Mouse (Mus musculus) layer of hippocampus, postnatal 14 days (tissue): Measurements from ENCODE around the gene Scfd2. TPM values are rescaled to one million over a fixed set of nuclear protein-coding genes. Genes with fewer than 3 reads are reported as not detected.

Experiments used
- DNase-seq, 2 experiments: peaks; one replicate each; pipeline ENCODE4 v3.0.0; 2021 to 2022; ENCODE audit warnings: low spot score in 2 of 2, mixed read lengths in 1 of 2
- long read RNA-seq, 2 experiments: library from polyadenylated mRNA; stranded (forward); transcript quantifications; one replicate each; pipeline ENCODE4 v2.0.0; 2021
- total RNA-seq, 2 experiments: library from RNA; stranded (reverse); gene quantifications; 2 replicates each; pipeline ENCODE4 v1.2.3; 2021

The Scfd2 gene
- total RNA-seq: 10 to 100 TPM; 27.1 to 29.9 TPM
- long read RNA-seq, experiment 1, transcript Scfd2-201 (9 exons, 3,672 nt): major isoform, 9 of 14 reads
- long read RNA-seq, experiment 1, partial matches to known transcripts: 1 of 14 reads
- long read RNA-seq, experiment 1, other reads (novel, unspliced or antisense): 3 of 14 reads
- long read RNA-seq, experiment 2, transcript Scfd2-201 (9 exons, 3,672 nt): major isoform, 10 of 15 reads
- long read RNA-seq, experiment 2, partial matches to known transcripts: 1 of 15 reads
- long read RNA-seq, experiment 2, other reads (novel, unspliced or antisense): 4 of 15 reads

- peak; percentile 96 to 98 for DNase-seq
Measured at GRCm38 (mm10) chr5:74531630-74532280, at the start of gene Scfd2. Gene Scfd2, minus strand, starts transcription at chr5:74531759.

DNA sequence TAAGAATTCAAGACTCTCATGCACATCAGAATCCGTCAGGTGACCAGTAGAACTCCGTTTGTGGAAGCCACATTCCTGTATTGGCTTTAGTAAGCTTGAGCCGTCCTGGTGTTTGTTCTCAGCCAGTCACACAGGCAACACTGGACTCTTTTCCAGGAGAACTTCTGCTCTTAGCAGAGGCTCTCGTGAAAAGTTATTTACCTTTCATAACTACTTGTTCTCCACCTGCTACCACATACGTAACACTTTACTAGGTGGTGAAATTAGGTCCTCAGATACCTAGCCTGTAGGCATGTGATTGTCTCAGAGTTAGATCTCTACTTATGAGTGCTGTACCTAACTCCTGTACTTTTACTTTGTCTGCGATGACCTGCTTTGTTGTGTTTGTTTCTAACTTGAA is 40.2 kb upstream of the Scfd2 start:
- no peak for DNase-seq

- DNase-seq: no peak
Measured at GRCm38 (mm10) chr5:74561151-74561550, 29.6 kb upstream of the Scfd2 start.

DNA sequence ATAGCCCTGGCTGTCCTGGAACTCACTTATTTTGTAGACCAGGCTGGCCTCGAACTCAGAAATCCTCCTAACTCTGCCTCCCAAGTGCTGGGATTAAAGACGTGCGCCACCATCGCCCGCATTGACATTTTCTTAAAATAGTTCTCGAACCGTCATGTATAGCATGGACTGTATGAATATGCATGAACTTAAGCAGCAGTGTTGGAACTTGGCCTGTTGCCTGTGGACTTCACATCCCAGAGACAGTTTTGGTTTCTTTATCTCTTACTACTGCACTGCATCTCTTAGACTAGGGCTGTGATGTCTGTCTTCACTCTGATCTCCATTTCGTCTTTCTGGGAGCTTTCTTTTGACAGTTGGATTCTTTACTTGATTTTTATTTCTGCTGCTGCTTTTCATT is 18.0 kb upstream of the Scfd2 start:
- no peak for DNase-seq

DNA sequence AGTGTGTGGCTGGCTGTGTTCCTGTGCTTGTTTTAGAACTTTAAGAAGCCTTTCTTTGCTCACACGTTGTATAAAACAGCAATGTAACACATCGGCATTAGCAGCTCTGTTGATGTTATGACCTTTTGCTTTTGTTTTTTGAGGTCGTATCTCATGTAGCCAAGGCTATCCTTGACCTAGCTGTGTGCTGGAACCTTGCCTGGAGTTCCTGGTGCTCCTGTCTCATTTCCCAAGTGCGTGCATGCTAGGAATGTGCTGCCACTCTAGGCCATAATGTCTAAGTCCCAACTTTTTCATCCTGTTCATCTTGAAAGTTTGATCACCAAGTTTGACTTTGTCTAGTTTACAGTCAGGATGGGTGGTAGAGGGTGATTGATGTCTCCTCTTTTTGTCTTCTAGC is 14.0 kb upstream of the Scfd2 start:
- DNase-seq: no peak

DNA sequence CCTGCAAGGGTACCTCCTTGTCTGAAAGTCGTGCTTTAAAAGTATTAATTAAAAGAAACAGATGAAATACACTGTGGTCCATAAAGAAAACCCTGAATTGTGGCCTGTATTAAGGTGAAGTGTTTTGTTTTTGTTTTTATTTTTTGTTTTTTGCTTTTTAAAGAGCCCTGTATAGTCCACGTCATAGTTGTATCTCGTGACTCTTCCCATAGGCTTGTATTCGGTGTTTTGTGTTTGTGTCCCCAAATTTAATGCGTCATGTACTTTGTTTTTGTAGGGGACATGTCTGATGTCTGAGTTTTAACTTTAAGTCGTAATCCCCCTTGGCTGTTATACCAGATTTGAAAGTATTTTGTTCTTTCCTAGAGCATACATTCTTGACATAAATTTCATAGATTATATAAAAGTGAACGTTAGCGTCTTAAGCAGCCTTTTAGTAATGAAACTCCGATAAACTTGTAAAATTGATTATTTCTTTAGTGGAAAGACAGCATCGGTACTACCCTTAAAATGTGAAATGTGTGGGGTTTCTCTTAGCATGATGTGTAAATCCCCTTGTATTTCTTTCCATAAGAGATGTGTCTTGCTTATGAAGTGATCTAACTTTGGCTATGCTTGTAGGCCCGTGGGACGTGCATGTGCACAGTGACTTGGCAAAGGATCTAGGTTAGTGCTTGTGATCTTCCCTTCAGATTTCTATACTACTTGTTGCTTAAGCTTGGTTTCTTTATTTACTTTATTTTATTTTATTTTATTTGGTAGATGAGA is 4.8 kb upstream of the Scfd2 start:
- DNase-seq: no peak

DNA sequence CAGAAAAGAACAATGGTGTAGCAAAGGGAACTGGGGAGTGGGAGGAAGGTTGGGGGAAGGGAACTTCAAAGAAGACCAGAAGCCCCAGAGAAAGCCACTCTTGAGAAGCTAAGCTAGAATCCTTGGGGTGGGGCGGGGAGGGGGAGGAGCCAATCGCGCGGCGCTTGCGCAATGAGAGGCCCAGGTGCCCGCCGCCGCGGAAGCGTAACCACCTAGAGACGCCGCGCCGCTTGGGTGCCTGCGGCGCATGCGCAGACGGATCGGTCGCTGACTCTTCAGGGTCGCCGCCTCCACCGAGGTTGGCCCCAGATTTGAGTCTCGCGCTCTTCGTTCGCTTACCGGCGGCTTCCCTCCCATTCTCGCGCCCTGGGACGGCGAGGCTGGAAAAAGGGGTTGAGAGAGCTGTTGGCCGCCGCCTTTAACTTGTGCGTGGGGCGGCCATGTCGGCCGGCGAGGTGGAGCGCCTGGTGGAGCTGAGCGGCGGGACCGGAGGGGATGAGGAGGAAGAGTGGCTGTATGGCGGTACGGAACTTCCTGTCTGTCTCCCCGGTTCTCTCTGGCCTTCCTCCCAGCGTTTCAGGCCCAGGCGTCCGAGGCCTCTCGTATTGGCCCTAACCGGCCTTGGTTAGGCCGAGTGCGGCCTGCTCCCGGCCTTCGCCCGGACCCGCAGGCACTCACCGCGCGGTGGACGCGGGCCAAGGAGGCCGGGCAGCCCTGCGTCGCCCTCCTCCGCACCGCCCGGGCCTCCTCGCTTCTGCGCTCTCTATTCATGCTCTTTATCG is 3.9 kb upstream of the Scfd2 start, which contains the start of gene Fip1l1:
Fip1l1 (plus strand) TSS at position 210 of the 782 bp plus-strand sequence.
- DNase-seq: peak; percentile 91 to 92

- DNase-seq: no peak
Measured at GRCm38 (mm10) chr5:74530785-74531184, 774 bp downstream of the Scfd2 start.

DNA sequence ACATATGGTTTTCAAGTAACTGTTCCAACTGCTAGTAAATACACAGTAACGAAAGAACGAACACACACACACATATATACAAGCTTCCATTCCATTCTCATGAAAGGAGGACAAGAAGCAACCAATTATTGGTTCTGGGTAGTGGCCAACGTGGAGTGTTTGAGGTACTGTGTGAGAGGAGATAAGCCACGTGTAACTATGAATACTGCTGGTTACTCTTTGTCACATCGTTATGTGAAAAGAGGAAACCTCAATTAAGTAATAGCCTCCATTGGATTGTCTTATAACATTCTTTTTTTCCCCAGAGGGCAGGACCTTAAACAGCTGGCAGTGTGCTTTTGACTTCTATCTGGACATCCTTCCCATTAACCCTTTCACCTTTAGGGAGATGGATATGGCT is 4.5 kb downstream of the Scfd2 start:
- no peak for DNase-seq

DNA sequence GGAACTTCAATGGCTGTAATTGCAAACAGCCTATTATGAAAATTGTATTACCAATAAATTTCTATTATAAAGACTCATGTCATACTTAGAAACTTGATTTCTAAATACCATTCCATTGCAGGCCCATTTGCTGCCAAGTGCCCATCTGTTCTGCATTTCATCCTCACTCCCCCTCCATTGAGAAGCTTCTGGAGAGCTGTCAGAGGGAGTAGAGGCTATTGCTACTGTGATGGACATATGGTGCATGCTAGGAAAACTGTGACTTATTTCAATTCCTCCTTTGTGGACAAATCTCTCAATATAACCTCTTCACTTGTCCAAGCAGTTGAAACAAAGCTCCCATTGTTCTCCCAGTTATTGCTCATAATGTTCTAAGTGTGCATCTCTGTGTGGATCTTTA is 19.9 kb downstream of the Scfd2 start:
- DNase-seq: peak; percentile 17 to 53

DNA sequence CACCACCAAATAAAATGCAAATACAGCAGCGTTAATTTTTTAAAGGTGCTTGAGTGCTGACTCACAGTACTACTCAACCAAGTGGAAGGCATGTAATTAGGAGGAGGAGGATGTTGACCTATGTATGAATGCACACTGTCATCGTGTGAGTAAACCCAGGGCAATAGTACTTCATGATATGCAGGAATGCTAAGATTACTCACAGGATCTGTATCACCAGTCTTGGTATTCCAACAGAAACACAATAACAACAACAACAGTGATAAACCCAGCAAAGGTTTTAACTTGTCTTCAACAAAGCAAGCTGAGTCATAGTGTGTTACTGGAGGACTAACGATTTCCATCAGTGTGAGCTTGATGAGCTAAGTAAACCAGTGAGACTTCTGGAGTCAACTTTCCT is 38.9 kb downstream of the Scfd2 start:
- no peak for DNase-seq

DNA sequence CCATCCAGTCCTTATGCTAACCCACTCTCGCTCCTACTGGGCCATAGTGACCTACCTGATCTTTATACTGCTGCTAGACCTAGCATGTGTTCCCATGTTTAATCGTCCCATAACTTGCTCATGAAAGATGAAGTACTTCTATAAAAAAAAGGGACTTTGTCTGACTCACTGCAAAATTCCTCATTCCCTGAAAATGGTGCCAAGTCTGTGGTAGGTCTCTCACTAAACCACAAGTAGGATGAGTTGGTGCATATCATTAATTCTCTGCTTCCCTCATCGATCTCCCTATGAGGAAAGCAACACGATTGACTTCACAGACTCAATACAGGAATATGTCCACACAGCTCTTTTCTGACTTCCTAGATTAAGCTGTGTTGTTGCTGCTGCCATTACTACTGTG is 46.9 kb downstream of the Scfd2 start:
- no peak for DNase-seq

DNA sequence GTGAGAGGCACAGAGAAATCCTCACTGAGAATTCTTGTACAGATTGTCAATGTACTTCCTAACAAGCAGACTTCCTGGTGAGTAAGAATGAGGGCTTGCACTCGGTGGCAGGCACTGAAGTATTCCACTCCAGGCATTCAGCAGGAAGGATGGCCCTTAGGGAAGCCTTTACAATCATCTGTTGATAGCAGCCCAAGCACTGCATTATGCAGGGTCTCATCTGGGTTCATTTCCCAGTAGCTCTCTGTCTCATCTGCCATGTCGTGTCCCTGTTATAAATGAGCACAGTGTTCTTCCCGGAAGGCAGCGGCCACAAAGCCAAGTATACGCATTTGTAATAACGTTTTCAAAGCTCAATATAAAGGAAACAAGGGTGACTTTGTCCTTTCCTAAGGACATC is 48.9 kb downstream of the Scfd2 start:
- DNase-seq: peak in 1 of 2 experiments; percentile 58

DNA sequence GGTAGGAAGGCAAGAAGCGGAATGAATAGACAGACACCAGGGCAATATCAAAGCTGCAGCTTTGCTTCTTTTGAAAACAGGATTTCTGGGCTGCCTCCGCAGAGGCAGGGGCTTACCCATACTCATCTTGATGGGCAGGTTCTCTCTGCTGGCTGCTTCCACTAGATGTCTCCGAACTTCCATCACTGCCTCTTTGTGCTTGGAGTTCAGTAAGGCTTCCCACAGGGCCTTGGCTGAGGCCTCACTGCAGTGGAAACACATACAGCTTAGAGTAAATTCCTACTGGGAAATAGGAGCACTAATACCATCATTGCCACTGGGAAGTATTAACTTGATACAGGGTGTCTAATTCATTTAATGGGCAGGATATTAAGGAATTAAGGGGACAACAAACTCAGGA is 49.5 kb downstream of the Scfd2 start:
- peak in 1 of 2 experiments; percentile 7 for DNase-seq

- DNase-seq: no peak
Measured at GRCm38 (mm10) chr5:74480409-74480808, 51.1 kb downstream of the Scfd2 start.

DNA sequence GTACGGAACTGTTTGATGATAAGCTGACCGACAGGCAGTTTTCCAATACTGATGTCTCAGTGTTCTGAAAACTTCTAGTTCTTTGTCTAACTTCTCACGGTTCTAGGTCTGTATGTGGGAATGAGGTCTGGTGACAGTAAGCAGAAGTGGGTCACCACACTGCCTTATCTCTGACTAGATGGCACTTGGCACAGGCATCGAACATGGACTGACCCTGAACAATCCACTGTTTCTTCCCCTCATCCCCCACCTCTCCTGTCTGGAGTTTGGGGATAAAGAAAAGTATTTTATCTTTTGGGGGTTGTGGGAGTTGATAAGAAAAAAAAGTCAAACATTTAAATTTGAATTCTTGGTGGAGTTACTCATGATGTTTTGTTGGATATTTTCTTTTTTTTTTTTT is 51.6 kb downstream of the Scfd2 start:
- DNase-seq: no peak

DNA sequence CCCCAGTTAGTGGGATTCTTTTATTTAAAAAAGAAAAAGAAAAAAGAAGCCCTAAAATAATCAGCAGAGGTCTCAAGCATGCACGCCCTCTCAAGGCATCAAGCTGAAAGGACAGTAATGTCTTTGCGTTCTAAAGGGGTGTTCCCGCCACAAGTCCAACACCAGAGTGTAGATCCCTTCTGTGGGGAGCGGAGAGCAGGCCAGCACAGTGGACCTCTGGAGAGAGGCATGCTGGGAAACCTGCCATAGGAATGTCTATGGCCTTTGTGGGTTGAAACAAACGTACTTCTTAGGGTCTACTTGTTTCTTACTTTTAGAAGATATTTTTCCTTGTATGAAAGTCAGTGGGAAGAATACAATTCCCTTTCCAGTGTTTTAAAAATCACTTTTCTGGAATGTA is 52.4 kb downstream of the Scfd2 start:
- DNase-seq: no peak

DNA sequence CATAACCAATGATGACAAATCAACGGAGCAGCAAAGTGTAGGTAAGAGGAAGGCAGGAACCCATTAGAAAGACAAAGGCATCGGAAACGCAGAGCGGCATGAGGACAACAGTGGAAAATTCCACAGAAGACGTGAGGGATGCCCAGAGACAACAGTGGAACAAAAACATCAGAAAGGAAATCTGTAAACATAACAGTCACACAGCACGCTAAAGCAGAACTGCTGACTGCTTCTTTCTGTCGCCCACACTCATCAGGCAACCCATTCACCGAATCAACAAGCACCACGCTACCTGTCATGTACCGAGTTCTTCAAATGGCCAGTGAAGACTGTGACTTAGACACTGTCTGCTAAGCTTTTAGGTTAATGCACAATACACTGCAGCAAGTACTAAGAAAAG is 55.0 kb downstream of the Scfd2 start:
- DNase-seq: no peak

DNA sequence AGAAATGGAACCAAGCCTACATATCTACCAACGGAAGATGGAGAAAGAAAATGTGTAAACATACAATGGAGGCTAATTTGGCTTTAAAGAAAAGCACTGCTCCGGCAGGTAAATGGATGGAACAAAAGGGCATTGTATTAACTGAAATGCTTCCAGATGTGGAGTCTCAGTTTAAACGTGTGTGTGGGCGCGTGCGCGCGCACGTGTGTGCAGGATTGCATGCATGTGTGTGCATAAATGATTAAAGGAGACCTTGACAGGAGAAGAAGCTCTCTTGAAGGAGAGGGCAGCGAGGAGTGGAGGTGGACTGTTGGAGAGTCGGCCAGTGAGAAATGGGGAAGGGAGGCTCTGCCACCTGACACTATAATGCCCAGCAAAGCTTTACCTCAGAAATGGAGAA is 58.4 kb downstream of the Scfd2 start:
- no peak for DNase-seq

GRCm38 (mm10) chr5:74470819-74471218 is 60.7 kb downstream of the Scfd2 start:
- no peak for DNase-seq

DNA sequence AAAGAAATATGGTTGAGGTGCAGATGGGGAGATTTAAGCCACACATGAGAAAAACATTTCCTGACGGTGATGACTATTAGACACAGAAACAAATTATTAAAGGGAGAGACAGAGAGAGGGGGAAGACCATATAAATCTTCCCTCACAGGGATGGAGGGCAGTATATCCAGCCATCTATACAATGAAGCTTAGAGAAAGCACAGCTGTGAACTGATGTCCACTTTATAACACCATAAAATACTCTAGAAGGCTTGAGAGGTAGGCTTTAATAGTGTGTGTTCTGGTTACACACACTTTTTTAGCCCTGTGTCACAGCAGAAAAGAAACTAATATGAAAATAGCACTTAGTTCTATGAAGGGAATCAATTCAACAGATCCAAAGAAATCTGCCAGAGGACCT is 61.9 kb downstream of the Scfd2 start:
- DNase-seq: no peak
